Mouse (Mus musculus): Measurements from ENCODE around the gene H6pd.
A peak's percentile ranks its signal among the peaks of the same experiment; 100 is the strongest.

The H6pd gene

GRCm38 (mm10) chr4:150019741-150020380, 11.0 kb upstream of the H6pd start:
- DNase-seq (ENCODE audit: low spot score in 2 of 2) = no peak

GRCm38 (mm10) chr4:150015436-150015835, 6.6 kb upstream of the H6pd start:
- DNase-seq (ENCODE audit: low spot score in 2 of 2) = no peak

- no peak for DNase-seq (ENCODE audit: low spot score in 2 of 2)
Observed at GRCm38 (mm10) chr4:150014378-150015091, 5.7 kb upstream of the H6pd start.

- no peak for DNase-seq (ENCODE audit: low spot score in 2 of 2)
Observed at GRCm38 (mm10) chr4:150013805-150014204, 5.0 kb upstream of the H6pd start.

GRCm38 (mm10) chr4:150013186-150013690, 4.4 kb upstream of the H6pd start:
- no peak for DNase-seq (ENCODE audit: low spot score in 2 of 2)

GRCm38 (mm10) chr4:150012322-150012723, 3.5 kb upstream of the H6pd start:
- no peak for DNase-seq (ENCODE audit: low spot score in 2 of 2)

- DNase-seq (ENCODE audit: low spot score in 2 of 2) = no peak
Observed at GRCm38 (mm10) chr4:150011564-150012321, 2.9 kb upstream of the H6pd start.

- DNase-seq (ENCODE audit: low spot score in 2 of 2) = no peak
Observed at GRCm38 (mm10) chr4:150010054-150010730, 1.4 kb upstream of the H6pd start.

- no peak for DNase-seq (ENCODE audit: low spot score in 2 of 2)
Observed at GRCm38 (mm10) chr4:150009587-150009930, 736 bp upstream of the H6pd start.

GRCm38 (mm10) chr4:150008325-150008852, 434 bp downstream of the H6pd start:
- DNase-seq (ENCODE audit: low spot score in 2 of 2) = peak; percentile 74 to 81

GRCm38 (mm10) chr4:150007444-150007843, 1.4 kb downstream of the H6pd start:
- DNase-seq (ENCODE audit: low spot score in 2 of 2) = no peak

GRCm38 (mm10) chr4:150006991-150007390, 1.8 kb downstream of the H6pd start:
- no peak for DNase-seq (ENCODE audit: low spot score in 2 of 2)

- no peak for DNase-seq (ENCODE audit: low spot score in 2 of 2)
Observed at GRCm38 (mm10) chr4:150006122-150006854, 2.5 kb downstream of the H6pd start.

GRCm38 (mm10) chr4:150005231-150005630, 3.6 kb downstream of the H6pd start:
- no peak for DNase-seq (ENCODE audit: low spot score in 2 of 2)

GRCm38 (mm10) chr4:150003641-150004040, 5.2 kb downstream of the H6pd start:
- no peak for DNase-seq (ENCODE audit: low spot score in 2 of 2)

- DNase-seq (ENCODE audit: low spot score in 2 of 2) = no peak
Observed at GRCm38 (mm10) chr4:150003021-150003580, 5.7 kb downstream of the H6pd start.

GRCm38 (mm10) chr4:150002021-150002528, 6.7 kb downstream of the H6pd start:
- no peak for DNase-seq (ENCODE audit: low spot score in 2 of 2)

GRCm38 (mm10) chr4:150001221-150001860, 7.5 kb downstream of the H6pd start:
- peak; percentile 68 to 82 for DNase-seq (ENCODE audit: low spot score in 2 of 2)

- no peak for DNase-seq (ENCODE audit: low spot score in 2 of 2)
Observed at GRCm38 (mm10) chr4:149999931-150000555, 8.8 kb downstream of the H6pd start.

- DNase-seq (ENCODE audit: low spot score in 2 of 2) = no peak
Observed at GRCm38 (mm10) chr4:149999510-149999900, 9.3 kb downstream of the H6pd start.
